Mouse (Mus musculus) intestine, embryonic 15.5 days (tissue): ENCODE data around the gene Mink1. TPM values are rescaled to one million over a fixed set of nuclear protein-coding genes. Genes with fewer than 3 reads are reported as not detected.
"Not testable (repeated sequence)": the region's sequence is repeated elsewhere in the genome, so short reads cannot be mapped to it uniquely, and the experiment has no call there.

ENCODE experiments used
- ATAC-seq: fragments of 200-750 bp; cut with Nextera tagmentation; 2 replicates; pipeline ENCODE4 v1.8.0; 2017; ENCODE audit warnings: moderate TSS enrichment, moderate library complexity
- H3K27ac ChIP-seq: fragments of 300-500 bp; sonication (generic); 2 replicates; pipeline ENCODE4 v1.5.1; 2015; ENCODE audit warnings: mild to moderate bottlenecking, inconsistent platforms
- H3K27me3 ChIP-seq: fragments of 300-500 bp; sonication (generic); replicated peaks from 2 replicates; pipeline ENCODE4 v1.6.1; 2015; ENCODE audit warnings: inconsistent platforms
- H3K36me3 ChIP-seq: fragments of 300-500 bp; sonication (generic); 2 replicates; pipeline ENCODE4 v1.6.1; 2015; ENCODE audit warnings: inconsistent platforms
- H3K4me1 ChIP-seq: fragments of 300-500 bp; sonication (generic); replicated peaks from 2 replicates; pipeline ENCODE4 v1.6.1; 2015; ENCODE audit warnings: inconsistent platforms
- H3K4me2 ChIP-seq: fragments of 300-500 bp; sonication (generic); replicated peaks from 2 replicates; pipeline ENCODE4 v1.6.1; 2015; ENCODE audit warnings: mild to moderate bottlenecking, inconsistent platforms
- H3K4me3 ChIP-seq: fragments of 300-500 bp; sonication (generic); replicated peaks from 2 replicates; pipeline ENCODE4 v1.5.1; 2015; ENCODE audit warnings: inconsistent platforms
- H3K9ac ChIP-seq: fragments of 300-500 bp; sonication (generic); 2 replicates; pipeline ENCODE4 v1.6.1; 2015; ENCODE audit warnings: inconsistent platforms
- H3K9me3 ChIP-seq: fragments of 300-500 bp; sonication (generic); 2 replicates; pipeline ENCODE4 v1.6.1; 2016; ENCODE audit warnings: inconsistent platforms
- WGBS: fragments of 180-500 bp; shearing (Covaris S2); methylation state at CpG from one replicate; pipeline ENCODE4 v1.1.7; 2015; 5-methylcytosine and 5-hydroxymethylcytosine counted together
- polyA plus RNA-seq: library from polyadenylated mRNA; unstranded; fragments of >200 nt; fragmentation: Nextera tagmentation; extraction: Ambion mirVana; gene quantifications from 2 replicates; pipeline ENCODE4 v1.2.1, GENCODE M21; 2015

Mink1 gene
- polyA plus RNA-seq, 1 experiment from 2014 or later, result 11.8 TPM

- Histone ChIP-seq H3K27me3 (no peaks in the 10 kb centered on the region), H3K4me3 (no peak overlapping the region), H3K36me3 (peaks cover 15% of the 10 kb centered on the region), H3K27ac (no peak overlapping the region), H3K9me3 (no peaks in the 10 kb centered on the region), H3K9ac (no peak overlapping the region), H3K4me1 (peaks cover 10% of the 10 kb centered on the region), H3K4me2 (no peak overlapping the region)
- ATAC-seq, result no peak
- WGBS, result 83% methylated on average over 7 of the region's 7 CpGs
These were observed 34.1 kb upstream of the Mink1 start for GRCm38 (mm10) chr11:70528610-70529009.

- H3K9me3 ChIP-seq, H3K9ac ChIP-seq, ATAC-seq, H3K4me2 ChIP-seq, H3K4me1 ChIP-seq, H3K27ac ChIP-seq, H3K4me3 ChIP-seq, H3K27me3 ChIP-seq: not testable (repeated sequence)
- WGBS, result 88% methylated on average over 2 of the region's 2 CpGs
- peaks cover 15% of the 10 kb centered on the region for H3K36me3 ChIP-seq
These were observed 31.6 kb upstream of the Mink1 start for GRCm38 (mm10) chr11:70531065-70531464.

- H3K4me2 ChIP-seq, result no peak within 1 kb of the TSS
- no peak within 1 kb of the TSS for H3K27ac ChIP-seq
- no peak within 1 kb of the TSS for H3K9ac ChIP-seq
- no peak within 1 kb of the TSS for H3K4me3 ChIP-seq
- no peak for ATAC-seq
- no peaks in the 10 kb centered on the region for H3K4me1 ChIP-seq
- peaks cover 3% of the 10 kb centered on the region for H3K36me3 ChIP-seq
- 87% methylated on average over 6 of the region's 6 CpGs for WGBS
- no peaks in the 10 kb centered on the region for H3K9me3 ChIP-seq
- H3K27me3 ChIP-seq, result no peaks in the 10 kb centered on the region
These were observed 29.8 kb upstream of the Mink1 start, which contains the start of gene Gm40193 for GRCm38 (mm10) chr11:70532839-70533238. Gm40193 (minus strand) TSS chr11:70532939.

- H3K36me3 ChIP-seq, result no peaks in the 10 kb centered on the region
- no peaks in the 10 kb centered on the region for H3K9me3 ChIP-seq
- H3K9ac ChIP-seq, result peak overlapping the region; percentile 69; the same call in 1 of the 2 replicates
- 0 out of 2 replicates have a peak, but pooled peaks cover 4% of the 10 kb centered on the region for H3K4me1 ChIP-seq
- peak; percentile 11; the same call in 1 of the 2 replicates for ATAC-seq
- 10% methylated on average over 9 of the region's 9 CpGs for WGBS
- no peaks in the 10 kb centered on the region for H3K27me3 ChIP-seq
- H3K27ac ChIP-seq, result no peak overlapping the region
- H3K4me2 ChIP-seq, result peak overlapping the region; percentile 72
- H3K4me3 ChIP-seq, result peak overlapping the region; percentile 58
These were observed 23.3 kb upstream of the Mink1 start for GRCm38 (mm10) chr11:70539423-70539822.

GRCm38 (mm10) chr11:70539877-70540587 lies 22.6 kb upstream of the Mink1 start, which contains the start of gene Pld2:
Pld2 (plus strand) TSS chr11:70540064.
- Histone ChIP-seq H3K4me3 (peak within 1 kb of the TSS; percentile 58), H3K27me3 (no peaks in the 10 kb centered on the region), H3K4me2 (peak within 1 kb of the TSS; percentile 72), H3K27ac (peak within 1 kb of the TSS; percentile 70; the same call in 1 of the 2 replicates), H3K9ac (peak within 1 kb of the TSS; percentile 69), H3K9me3 (no peaks in the 10 kb centered on the region), H3K4me1 (0 out of 2 replicates have a peak, but pooled peaks cover 4% of the 10 kb centered on the region), H3K36me3 (no peaks in the 10 kb centered on the region)
- peak; percentile 99 for ATAC-seq
- WGBS, result under 1% methylated on average over 65 of the region's 65 CpGs

GRCm38 (mm10) chr11:70540928-70541327 lies 21.8 kb upstream of the Mink1 start:
- Histone ChIP-seq H3K9me3 (no peaks in the 10 kb centered on the region), H3K4me1 (0 out of 2 replicates have a peak, but pooled peaks cover 4% of the 10 kb centered on the region), H3K4me2 (peak overlapping the region; percentile 72), H3K27ac (no peak overlapping the region), H3K9ac (peak overlapping the region; percentile 69; the same call in 1 of the 2 replicates), H3K27me3 (no peaks in the 10 kb centered on the region), H3K4me3 (peak overlapping the region; percentile 58), H3K36me3 (no peaks in the 10 kb centered on the region)
- ATAC-seq, result no peak
- WGBS, result 83% methylated on average over 7 of the region's 7 CpGs

GRCm38 (mm10) chr11:70541415-70541814 lies 21.3 kb upstream of the Mink1 start:
- Histone ChIP-seq H3K4me2 (peak overlapping the region; percentile 72; the same call in 1 of the 2 replicates), H3K27ac (no peak overlapping the region), H3K4me1 (0 out of 2 replicates have a peak, but pooled peaks cover 4% of the 10 kb centered on the region), H3K4me3 (no peak overlapping the region), H3K9me3 (no peaks in the 10 kb centered on the region), H3K27me3 (no peaks in the 10 kb centered on the region), H3K36me3 (no peaks in the 10 kb centered on the region), H3K9ac (no peak overlapping the region)
- 76% methylated on average over 5 of the region's 5 CpGs for WGBS
- no peak for ATAC-seq

- Histone ChIP-seq H3K4me1 (0 out of 2 replicates have a peak, but pooled peaks cover 4% of the 10 kb centered on the region), H3K27ac (no peak overlapping the region), H3K27me3 (no peaks in the 10 kb centered on the region), H3K9ac (no peak overlapping the region), H3K36me3 (no peaks in the 10 kb centered on the region), H3K4me2 (no peak overlapping the region), H3K9me3 (no peaks in the 10 kb centered on the region), H3K4me3 (no peak overlapping the region)
- no peak for ATAC-seq
- WGBS, result 64% methylated on average over 7 of the region's 7 CpGs
These were observed 18.2 kb upstream of the Mink1 start for GRCm38 (mm10) chr11:70544496-70544895.

- Histone ChIP-seq H3K27ac (no peak overlapping the region), H3K4me2 (no peak overlapping the region), H3K9me3 (no peaks in the 10 kb centered on the region), H3K9ac (no peak overlapping the region), H3K4me3 (no peak overlapping the region), H3K27me3 (no peaks in the 10 kb centered on the region), H3K36me3 (0 out of 2 replicates have a peak, but pooled peaks cover 4% of the 10 kb centered on the region), H3K4me1 (no peaks in the 10 kb centered on the region)
- WGBS, result 89% methylated on average over 8 of the region's 8 CpGs
- no peak for ATAC-seq
These were observed 11.2 kb upstream of the Mink1 start for GRCm38 (mm10) chr11:70551526-70551925.

- H3K4me3 ChIP-seq, result no peak overlapping the region
- no peaks in the 10 kb centered on the region for H3K4me1 ChIP-seq
- H3K9me3 ChIP-seq, result no peaks in the 10 kb centered on the region
- no peak overlapping the region for H3K4me2 ChIP-seq
- no peak overlapping the region for H3K9ac ChIP-seq
- no peaks in the 10 kb centered on the region for H3K27me3 ChIP-seq
- H3K36me3 ChIP-seq, result 0 out of 2 replicates have a peak, but pooled peaks cover 7% of the 10 kb centered on the region
- H3K27ac ChIP-seq, result no peak overlapping the region
- no peak for ATAC-seq
- WGBS, result 27% methylated on average over 7 of the region's 7 CpGs
These were observed 8.7 kb upstream of the Mink1 start for GRCm38 (mm10) chr11:70553940-70554339.

- Histone ChIP-seq H3K9ac (no peak overlapping the region), H3K4me1 (peaks cover 7% of the 10 kb centered on the region), H3K27ac (no peak overlapping the region), H3K4me2 (no peak overlapping the region), H3K27me3 (no peaks in the 10 kb centered on the region), H3K9me3 (no peaks in the 10 kb centered on the region), H3K36me3 (0 out of 2 replicates have a peak, but pooled peaks cover 7% of the 10 kb centered on the region), H3K4me3 (no peak overlapping the region)
- ATAC-seq, result no peak
- 91% methylated on average over 9 of the region's 9 CpGs for WGBS
These were observed 5.1 kb upstream of the Mink1 start for GRCm38 (mm10) chr11:70557545-70557944.

GRCm38 (mm10) chr11:70561937-70562286 lies 769 bp upstream of the Mink1 start:
- peak overlapping the region; percentile 79 for H3K9ac ChIP-seq
- 0% methylated on average over 2 of the region's 2 CpGs for WGBS
- no peak; the same call in 1 of the 2 replicates for ATAC-seq

More at GRCm38 (mm10) chr11:70561937-70562286, 769 bp upstream of the Mink1 start:
- peak overlapping the region; percentile 90 for H3K4me2 ChIP-seq
- peak overlapping the region; percentile 95 for H3K4me3 ChIP-seq
- 0 out of 2 replicates have a peak, but pooled peaks cover 3% of the 10 kb centered on the region for H3K36me3 ChIP-seq
- peak overlapping the region; percentile 78 for H3K27ac ChIP-seq
- H3K4me1 ChIP-seq, result peaks cover 26% of the 10 kb centered on the region
- no peaks in the 10 kb centered on the region for H3K27me3 ChIP-seq
- H3K9me3 ChIP-seq, result no peaks in the 10 kb centered on the region
